Mouse (Mus musculus): Measurements from ENCODE around the gene Rhbdl1.
"Not testable (repeated sequence)": the region's sequence is repeated elsewhere in the genome, so short reads cannot be mapped to it uniquely, and the experiment has no call there.

- not testable (repeated sequence) for TF ChIP-seq CTCF (IDR thresholded peaks at IDR 0.05; ENCODE audit: low read depth, low read length); POLR2A (IDR thresholded peaks at IDR 0.05; ENCODE audit: borderline replicate concordance, low read depth, low read length)
Observed at GRCm38 (mm10) chr17:25871566-25871965, 34.5 kb upstream of the Rhbdl1 start.
